Mouse (Mus musculus) forebrain, postnatal 0 days (tissue): ENCODE measurements around the gene Las1l. TPM values are rescaled to one million over a fixed set of nuclear protein-coding genes. Genes with fewer than 3 reads are reported as not detected.

Experiments
- ATAC-seq: fragments of 200-750 bp; cut with Nextera tagmentation; 2 replicates; pipeline ENCODE4 v1.8.0; 2017; ENCODE audit warnings: mild to moderate bottlenecking, moderate library complexity
- DNase-seq: peaks from one replicate; pipeline ENCODE4 v3.0.0-alpha.2; 2015
- H3K27ac ChIP-seq: fragments of 300-500 bp; sonication (generic); 2 replicates; pipeline ENCODE4 v1.5.1; 2014; ENCODE audit warnings: low read depth, mild to moderate bottlenecking, antibody characterized with exemption, low read length, moderate library complexity, mixed read lengths
- H3K27me3 ChIP-seq: fragments of 300-500 bp; sonication (generic); 2 replicates; pipeline ENCODE4 v1.6.1; 2014; ENCODE audit warnings: mild to moderate bottlenecking, low read length, mixed read lengths; ENCODE audit not compliant: insufficient read depth
- H3K36me3 ChIP-seq: fragments of 300-500 bp; sonication (generic); 2 replicates; pipeline ENCODE4 v1.6.1; 2014; ENCODE audit warnings: mild to moderate bottlenecking, moderate library complexity; ENCODE audit not compliant: insufficient read depth
- H3K4me1 ChIP-seq: fragments of 300-500 bp; sonication (generic); 2 replicates; pipeline ENCODE4 v1.6.1; 2014; ENCODE audit warnings: antibody characterized with exemption; ENCODE audit not compliant: insufficient read depth
- H3K4me2 ChIP-seq: fragments of 300-500 bp; sonication (generic); 2 replicates; pipeline ENCODE4 v1.6.1; 2014; ENCODE audit warnings: low read depth, mild to moderate bottlenecking, moderate library complexity
- H3K4me3 ChIP-seq: fragments of 300-500 bp; sonication (generic); 2 replicates; pipeline ENCODE4 v1.5.1; 2014; ENCODE audit warnings: low read depth, low read length, mixed read lengths
- H3K9ac ChIP-seq: fragments of 300-500 bp; sonication (generic); 2 replicates; pipeline ENCODE4 v1.6.1; 2014; ENCODE audit warnings: mild to moderate bottlenecking
- H3K9me3 ChIP-seq: fragments of 300-500 bp; sonication (generic); 2 replicates; pipeline ENCODE4 v1.6.1; 2016; ENCODE audit warnings: low read length
- CTCF ChIP-seq: sonication (generic); IDR thresholded peaks from 2 replicates; pipeline ENCODE4 v1.5.1; 2016; ENCODE audit warnings: antibody characterized with exemption, control low read depth, low read depth
- WGBS: fragments of 180-500 bp; shearing (Covaris S2); extraction: QIAGEN DNeasy Blood & Tissue Kit; methylation state at CpG from one replicate; pipeline ENCODE4 v1.1.7; 2014; 5-methylcytosine and 5-hydroxymethylcytosine counted together
- polyA plus RNA-seq: library from polyadenylated mRNA; unstranded; fragments of >200 nt; fragmentation: Nextera tagmentation; extraction: Ambion mirVana; gene quantifications from 2 replicates; pipeline ENCODE4 v1.2.1, GENCODE M21; 2015
- total RNA-seq: library from RNA; depleted of rRNA; stranded (reverse); fragments of >200 nt; gene quantifications from 2 replicates; pipeline ENCODE4 v1.2.3, GENCODE M21; 2014; rRNA removed

Gene Las1l
- total and polyA plus RNA-seq, 2 experiments from 2014 or later: 51.2 to 54.4 TPM

DNA sequence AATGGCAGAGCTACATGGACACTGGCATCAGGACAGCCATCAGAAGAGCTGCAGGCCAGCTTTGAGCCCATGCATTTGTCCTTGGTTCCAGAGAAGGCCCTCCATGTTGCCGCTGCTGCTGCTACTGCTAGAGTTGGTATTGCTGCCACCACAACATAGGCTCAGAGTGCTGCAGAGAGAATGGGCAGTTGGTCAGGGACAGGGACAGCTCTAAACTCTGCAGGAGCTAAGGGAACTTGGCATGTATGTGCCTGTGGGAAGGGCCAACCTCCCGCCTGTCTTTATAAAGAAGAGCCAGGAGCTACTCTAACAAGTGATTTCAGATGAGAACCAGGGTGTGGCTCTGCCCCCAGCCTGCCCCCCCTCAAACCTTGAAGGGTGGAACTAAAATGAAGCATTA, 21.3 kb downstream of the Las1l start:
- DNase-seq: no peak
- no peak overlapping the region for H3K9ac ChIP-seq

DNA sequence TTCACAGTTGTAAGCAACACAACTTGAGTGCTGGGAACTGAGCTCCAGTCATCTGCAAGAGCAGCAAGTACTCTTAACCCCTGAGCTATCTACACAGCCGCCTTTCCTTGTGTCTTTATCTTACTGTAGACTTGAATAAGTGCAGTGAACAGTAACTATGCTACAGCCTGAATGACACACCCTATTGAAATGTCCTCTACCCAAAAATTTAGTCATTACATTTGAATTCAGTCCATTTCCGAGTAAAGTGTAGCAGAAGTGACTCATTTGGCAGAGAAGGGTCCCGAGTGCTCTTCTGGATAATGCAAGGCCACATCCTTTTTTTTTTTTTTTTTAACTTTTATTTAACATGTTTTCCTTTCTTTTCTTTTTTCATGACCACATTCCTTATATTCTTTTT, 54.0 kb downstream of the Las1l start:
- no peak for ATAC-seq
- H3K4me2 ChIP-seq: no peak overlapping the region
- no peaks in the 10 kb centered on the region for H3K36me3 ChIP-seq
- TF ChIP-seq CTCF: no peak
- H3K4me1 ChIP-seq: no peaks in the 10 kb centered on the region
- 78% methylated on average over 3 of the region's 3 CpGs for WGBS
- no peak overlapping the region for H3K9ac ChIP-seq
- no peak overlapping the region for H3K27ac ChIP-seq
- no peaks in the 10 kb centered on the region for H3K27me3 ChIP-seq
- DNase-seq: no peak
- H3K4me3 ChIP-seq: no peak overlapping the region
- no peaks in the 10 kb centered on the region for H3K9me3 ChIP-seq

More for the DNA sequence above, 21.3 kb downstream of the Las1l start:
- no peak overlapping the region for H3K27ac ChIP-seq
- TF ChIP-seq CTCF: no peak
- H3K4me1 ChIP-seq: no peaks in the 10 kb centered on the region
- H3K4me3 ChIP-seq: no peak overlapping the region
- 94% methylated on average over 2 of the region's 2 CpGs for WGBS
- no peak overlapping the region for H3K4me2 ChIP-seq
- H3K27me3 ChIP-seq: no peaks in the 10 kb centered on the region
- H3K36me3 ChIP-seq: peaks cover 13% of the 10 kb centered on the region
- no peaks in the 10 kb centered on the region for H3K9me3 ChIP-seq
- ATAC-seq: no peak

Other genes starting within 250 kb of the Las1l start
- gene Zc3h12b, start 245.3 kb downstream of the Las1l start, total RNA-seq: 10.6 and 11.6 TPM in 2 replicates
- gene Zc3h12b, start 245.3 kb downstream of the Las1l start, polyA plus RNA-seq: 2.5 and 3.5 TPM in 2 replicates
- gene Msn, start 139.1 kb upstream of the Las1l start, total RNA-seq: 12.6 and 19.7 TPM in 2 replicates
- 20.6 and 25.1 TPM in 2 replicates for gene Msn, start 139.1 kb upstream of the Las1l start, polyA plus RNA-seq